Mouse (Mus musculus): ENCODE data around the gene Map7d1. TPM values are rescaled to one million over a fixed set of nuclear protein-coding genes. Genes with fewer than 3 reads are reported as not detected.
A peak's percentile ranks its signal among the peaks of the same experiment; 100 is the strongest.

The Map7d1 gene
- polyA plus RNA-seq, 1 experiment from 2014 or later = 69.6 TPM

GRCm38 (mm10) chr4:126251655-126252254 lies 4.4 kb downstream of the Map7d1 start:
- Histone ChIP-seq H3K27me3 (ENCODE audit: control insufficient read depth, insufficient read depth, low read length) (no peaks in the 10 kb centered on the region), H3K4me2 (ENCODE audit: low read depth, low read length) (peak overlapping the region; percentile 2; the same call in 1 of the 2 replicates), H3K4me1 (ENCODE audit: control insufficient read depth, insufficient read depth, low read length) (peaks cover 49% of the 10 kb centered on the region), H3K9ac (replicated peaks; ENCODE audit: low read depth, low read length) (0 out of 2 replicates have a peak overlapping the region, but pooled peaks have one; percentile 18), H3K9me3 (ENCODE audit: control insufficient read depth, low read length) (no peaks in the 10 kb centered on the region), H3K36me3 (ENCODE audit: control insufficient read depth, insufficient read depth, low read length) (no peaks in the 10 kb centered on the region), H3K27ac (ENCODE audit: low read depth, low read length) (no peak overlapping the region), H3K4me3 (ENCODE audit: low read depth, low read length) (no peak overlapping the region)
- no peak for ATAC-seq (ENCODE audit: low read depth)
- 59% methylated on average over 11 of the region's 11 CpGs for WGBS

GRCm38 (mm10) chr4:126250659-126251058 lies 5.5 kb downstream of the Map7d1 start:
- H3K4me3 ChIP-seq (ENCODE audit: low read depth, low read length) = no peak overlapping the region
- WGBS = 62% methylated on average over 4 of the region's 4 CpGs
- H3K4me2 ChIP-seq (ENCODE audit: low read depth, low read length) = no peak overlapping the region
- H3K36me3 ChIP-seq (ENCODE audit: control insufficient read depth, insufficient read depth, low read length) = no peaks in the 10 kb centered on the region
- 0 out of 2 replicates have a peak overlapping the region, but pooled peaks have one; percentile 11 for H3K9ac ChIP-seq (replicated peaks; ENCODE audit: low read depth, low read length)
- no peaks in the 10 kb centered on the region for H3K27me3 ChIP-seq (ENCODE audit: control insufficient read depth, insufficient read depth, low read length)
- no peaks in the 10 kb centered on the region for H3K9me3 ChIP-seq (ENCODE audit: control insufficient read depth, low read length)
- no peak for ATAC-seq (ENCODE audit: low read depth)
- no peak overlapping the region for H3K27ac ChIP-seq (ENCODE audit: low read depth, low read length)
- H3K4me1 ChIP-seq (ENCODE audit: control insufficient read depth, insufficient read depth, low read length) = peaks cover 49% of the 10 kb centered on the region

- Histone ChIP-seq H3K36me3 (ENCODE audit: control insufficient read depth, insufficient read depth, low read length) (no peaks in the 10 kb centered on the region), H3K9me3 (ENCODE audit: control insufficient read depth, low read length) (no peaks in the 10 kb centered on the region), H3K27me3 (ENCODE audit: control insufficient read depth, insufficient read depth, low read length) (no peaks in the 10 kb centered on the region), H3K4me2 (ENCODE audit: low read depth, low read length) (no peak overlapping the region), H3K4me3 (ENCODE audit: low read depth, low read length) (no peak overlapping the region), H3K4me1 (ENCODE audit: control insufficient read depth, insufficient read depth, low read length) (peaks cover 35% of the 10 kb centered on the region), H3K9ac (replicated peaks; ENCODE audit: low read depth, low read length) (no peak overlapping the region), H3K27ac (ENCODE audit: low read depth, low read length) (peak overlapping the region; percentile 23; the same call in 1 of the 2 replicates)
- no peak for ATAC-seq (ENCODE audit: low read depth)
- 14% methylated on average over 11 of the region's 11 CpGs for WGBS
These were observed 7.8 kb downstream of the Map7d1 start for GRCm38 (mm10) chr4:126248261-126248868.

GRCm38 (mm10) chr4:126246202-126246889 lies 9.8 kb downstream of the Map7d1 start:
- peaks cover 10% of the 10 kb centered on the region for H3K36me3 ChIP-seq (ENCODE audit: control insufficient read depth, insufficient read depth, low read length)
- H3K9ac ChIP-seq (replicated peaks; ENCODE audit: low read depth, low read length) = no peak overlapping the region
- H3K27me3 ChIP-seq (ENCODE audit: control insufficient read depth, insufficient read depth, low read length) = no peaks in the 10 kb centered on the region
- H3K9me3 ChIP-seq (ENCODE audit: control insufficient read depth, low read length) = no peaks in the 10 kb centered on the region
- ATAC-seq (ENCODE audit: low read depth) = no peak
- H3K4me3 ChIP-seq (ENCODE audit: low read depth, low read length) = no peak overlapping the region
- H3K27ac ChIP-seq (ENCODE audit: low read depth, low read length) = no peak overlapping the region
- peaks cover 15% of the 10 kb centered on the region for H3K4me1 ChIP-seq (ENCODE audit: control insufficient read depth, insufficient read depth, low read length)
- no peak overlapping the region for H3K4me2 ChIP-seq (ENCODE audit: low read depth, low read length)
- 89% methylated on average over 13 of the region's 13 CpGs for WGBS

GRCm38 (mm10) chr4:126242510-126242909 lies 13.6 kb downstream of the Map7d1 start:
- peaks cover 38% of the 10 kb centered on the region for H3K36me3 ChIP-seq (ENCODE audit: control insufficient read depth, insufficient read depth, low read length)
- no peak for ATAC-seq (ENCODE audit: low read depth)
- H3K4me3 ChIP-seq (ENCODE audit: low read depth, low read length) = no peak overlapping the region
- no peak overlapping the region for H3K9ac ChIP-seq (replicated peaks; ENCODE audit: low read depth, low read length)
- H3K4me1 ChIP-seq (ENCODE audit: control insufficient read depth, insufficient read depth, low read length) = no peaks in the 10 kb centered on the region
- H3K9me3 ChIP-seq (ENCODE audit: control insufficient read depth, low read length) = no peaks in the 10 kb centered on the region
- no peak overlapping the region for H3K4me2 ChIP-seq (ENCODE audit: low read depth, low read length)
- WGBS = 86% methylated on average over 6 of the region's 6 CpGs
- no peak overlapping the region for H3K27ac ChIP-seq (ENCODE audit: low read depth, low read length)
- H3K27me3 ChIP-seq (ENCODE audit: control insufficient read depth, insufficient read depth, low read length) = no peaks in the 10 kb centered on the region

- Histone ChIP-seq H3K9me3 (ENCODE audit: control insufficient read depth, low read length) (no peaks in the 10 kb centered on the region), H3K27ac (ENCODE audit: low read depth, low read length) (no peak overlapping the region), H3K4me2 (ENCODE audit: low read depth, low read length) (no peak overlapping the region), H3K4me3 (ENCODE audit: low read depth, low read length) (no peak overlapping the region), H3K9ac (replicated peaks; ENCODE audit: low read depth, low read length) (no peak overlapping the region), H3K36me3 (ENCODE audit: control insufficient read depth, insufficient read depth, low read length) (peaks cover 41% of the 10 kb centered on the region), H3K4me1 (ENCODE audit: control insufficient read depth, insufficient read depth, low read length) (no peaks in the 10 kb centered on the region), H3K27me3 (ENCODE audit: control insufficient read depth, insufficient read depth, low read length) (no peaks in the 10 kb centered on the region)
- ATAC-seq (ENCODE audit: low read depth) = no peak
- 61% methylated on average over 9 of the region's 9 CpGs for WGBS
These were observed 14.2 kb downstream of the Map7d1 start for GRCm38 (mm10) chr4:126241956-126242355.

- no peaks in the 10 kb centered on the region for H3K4me1 ChIP-seq (ENCODE audit: control insufficient read depth, insufficient read depth, low read length)
- H3K9ac ChIP-seq (replicated peaks; ENCODE audit: low read depth, low read length) = no peak overlapping the region
- 90% methylated on average over 13 of the region's 13 CpGs for WGBS
These were observed 16.2 kb downstream of the Map7d1 start for GRCm38 (mm10) chr4:126239862-126240475.

GRCm38 (mm10) chr4:126237721-126238242 lies 18.4 kb downstream of the Map7d1 start:
- Histone ChIP-seq H3K9me3 (ENCODE audit: control insufficient read depth, low read length) (no peaks in the 10 kb centered on the region), H3K27ac (ENCODE audit: low read depth, low read length) (no peak overlapping the region), H3K4me1 (ENCODE audit: control insufficient read depth, insufficient read depth, low read length) (no peaks in the 10 kb centered on the region), H3K27me3 (ENCODE audit: control insufficient read depth, insufficient read depth, low read length) (no peaks in the 10 kb centered on the region), H3K9ac (replicated peaks; ENCODE audit: low read depth, low read length) (no peak overlapping the region), H3K4me2 (ENCODE audit: low read depth, low read length) (no peak overlapping the region), H3K4me3 (ENCODE audit: low read depth, low read length) (no peak overlapping the region), H3K36me3 (ENCODE audit: control insufficient read depth, insufficient read depth, low read length) (peaks cover 82% of the 10 kb centered on the region)
- no peak for ATAC-seq (ENCODE audit: low read depth)
- WGBS = 56% methylated on average over 5 of the region's 5 CpGs

More at GRCm38 (mm10) chr4:126239862-126240475, 16.2 kb downstream of the Map7d1 start:
- Histone ChIP-seq H3K4me2 (ENCODE audit: low read depth, low read length) (no peak overlapping the region), H3K9me3 (ENCODE audit: control insufficient read depth, low read length) (no peaks in the 10 kb centered on the region), H3K36me3 (ENCODE audit: control insufficient read depth, insufficient read depth, low read length) (peaks cover 60% of the 10 kb centered on the region), H3K27ac (ENCODE audit: low read depth, low read length) (no peak overlapping the region), H3K4me3 (ENCODE audit: low read depth, low read length) (no peak overlapping the region), H3K27me3 (ENCODE audit: control insufficient read depth, insufficient read depth, low read length) (no peaks in the 10 kb centered on the region)
- no peak for ATAC-seq (ENCODE audit: low read depth)

Data from neural tube, embryonic 14.5 days (tissue).